Mouse (Mus musculus): ENCODE results near the gene Macrod1. TPM values are rescaled to one million over a fixed set of nuclear protein-coding genes. Genes with fewer than 3 reads are reported as not detected.

Gene Macrod1
- polyA plus RNA-seq, 1 experiment, result 18.3 TPM

GRCm38 (mm10) chr19:7090369-7091064, 33.9 kb downstream of the Macrod1 start:
- TF ChIP-seq GATA1 (IDR thresholded peaks at IDR 0.05; ENCODE audit: low read length), result no peak

GRCm38 (mm10) chr19:7091448-7092050, 34.9 kb downstream of the Macrod1 start:
- no peak for TF ChIP-seq GATA1 (IDR thresholded peaks at IDR 0.05; ENCODE audit: low read length)

DNA sequence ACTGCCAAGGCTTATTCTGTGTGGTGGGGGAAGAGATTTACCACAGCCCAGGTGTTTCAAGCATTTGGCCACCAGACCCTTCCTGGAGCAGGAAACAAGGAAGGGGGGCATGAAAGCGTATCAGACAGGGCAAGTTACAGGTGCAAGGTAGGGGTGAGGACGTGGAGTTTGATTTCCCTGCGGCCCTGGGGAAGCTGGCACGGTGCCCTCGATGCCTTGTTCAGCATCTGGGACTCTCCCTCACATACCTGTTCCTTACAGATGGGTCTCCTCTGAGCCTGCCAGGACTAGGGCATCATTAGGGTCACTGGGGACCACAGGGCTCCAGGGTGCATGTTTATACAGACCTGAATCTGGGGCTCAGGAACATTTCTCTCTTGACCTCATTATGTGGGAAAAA, 36.1 kb downstream of the Macrod1 start:
- no peak for TF ChIP-seq GATA1 (IDR thresholded peaks at IDR 0.05; ENCODE audit: low read length)

DNA sequence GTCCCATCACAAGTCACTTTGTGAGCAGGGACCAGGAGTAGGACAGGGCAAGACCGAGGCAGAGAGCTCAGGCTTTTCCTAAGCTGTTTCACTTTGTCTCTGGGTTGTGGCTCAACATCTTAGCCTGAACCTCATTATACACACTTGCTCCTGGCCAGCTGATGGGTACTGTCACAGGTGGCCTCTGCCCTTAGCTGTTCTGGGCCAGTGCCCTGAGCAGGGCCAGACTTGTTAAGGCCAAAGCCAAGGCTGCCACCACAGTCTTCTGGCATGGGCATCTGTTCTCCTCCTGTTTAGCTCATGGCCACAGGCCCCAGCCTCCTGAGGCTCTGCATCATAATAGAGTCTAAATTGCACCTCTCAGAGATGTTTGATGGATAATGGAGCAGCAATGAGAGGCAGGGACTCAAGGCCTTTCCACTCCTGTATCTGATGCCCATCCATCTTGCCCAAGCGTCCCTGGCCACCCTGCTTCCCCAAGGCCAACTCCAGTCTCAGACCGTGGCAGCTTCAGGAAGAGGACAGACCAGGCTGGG, 43.1 kb downstream of the Macrod1 start:
- no peak for TF ChIP-seq GATA1 (IDR thresholded peaks at IDR 0.05; ENCODE audit: low read length)

DNA sequence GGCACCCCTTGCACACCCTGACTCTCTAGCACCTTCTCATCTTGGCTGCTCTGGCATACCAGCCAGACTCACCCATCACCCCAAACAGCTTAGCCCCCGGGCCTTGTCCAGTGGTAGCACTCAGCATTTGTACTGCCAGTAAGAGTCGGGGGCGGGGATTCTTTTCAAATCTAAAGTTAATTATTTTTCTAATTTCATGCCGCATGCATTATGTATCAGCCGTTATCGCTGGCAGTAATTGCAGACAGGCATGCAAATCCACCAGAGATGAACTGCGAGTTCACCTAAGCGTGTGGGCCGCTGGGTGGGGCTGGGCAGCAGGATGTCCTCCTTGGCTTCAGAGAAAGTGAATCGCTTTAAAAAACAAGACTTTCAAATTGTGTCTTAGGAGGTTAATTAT, 45.4 kb downstream of the Macrod1 start:
- no peak for TF ChIP-seq GATA1 (IDR thresholded peaks at IDR 0.05; ENCODE audit: low read length)

- no peak for TF ChIP-seq GATA1 (IDR thresholded peaks at IDR 0.05; ENCODE audit: low read length)
These were observed 46.9 kb downstream of the Macrod1 start for GRCm38 (mm10) chr19:7103349-7103992.

DNA sequence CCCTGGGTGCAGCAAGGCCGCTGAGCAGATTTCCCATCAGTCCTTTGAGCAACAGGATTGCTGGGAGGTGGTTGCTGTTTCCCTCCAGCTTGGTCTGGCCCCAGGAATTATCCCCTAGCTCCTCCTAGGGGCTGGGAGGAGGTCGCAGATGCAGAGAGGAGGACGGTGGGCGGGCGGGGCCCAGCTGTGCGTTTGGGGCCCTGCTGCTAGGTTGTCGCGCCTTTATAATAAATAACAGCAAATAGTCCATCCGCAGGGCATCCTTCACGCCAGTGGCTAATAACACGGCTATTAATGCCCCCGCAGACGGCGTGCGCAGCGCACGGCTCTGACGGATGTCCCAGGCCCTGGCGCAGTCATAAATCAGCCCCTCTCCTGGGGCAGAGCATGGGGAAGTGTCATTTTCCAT, 47.4 kb downstream of the Macrod1 start:
- TF ChIP-seq GATA1 (IDR thresholded peaks at IDR 0.05; ENCODE audit: low read length), result no peak

DNA sequence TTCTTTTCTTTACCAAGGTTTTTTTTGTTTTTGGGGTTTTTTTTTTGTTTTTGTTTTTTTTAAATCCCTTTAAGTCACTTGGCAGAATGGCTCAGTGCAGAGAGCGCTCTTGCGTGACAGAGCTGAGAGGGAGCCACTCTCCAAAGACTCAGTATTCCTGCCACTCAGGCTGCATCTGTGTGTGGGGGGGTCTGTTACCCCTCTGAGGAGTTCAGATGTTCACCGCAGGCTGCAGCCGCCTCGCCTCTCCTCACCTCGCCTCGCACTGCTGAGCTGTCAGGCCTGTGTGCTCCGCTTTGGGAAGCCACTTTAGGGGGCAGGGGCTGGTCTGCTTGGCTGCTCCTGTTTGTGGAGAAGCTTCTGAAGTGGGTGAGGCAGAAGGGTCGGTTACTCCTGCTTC, 48.9 kb downstream of the Macrod1 start, which contains the start of gene Flrt1:
Gene Flrt1, minus strand, starts transcription at position 186 of the 400 bp plus-strand sequence.
- TF ChIP-seq GATA1 (IDR thresholded peaks at IDR 0.05; ENCODE audit: low read length), result no peak

DNA sequence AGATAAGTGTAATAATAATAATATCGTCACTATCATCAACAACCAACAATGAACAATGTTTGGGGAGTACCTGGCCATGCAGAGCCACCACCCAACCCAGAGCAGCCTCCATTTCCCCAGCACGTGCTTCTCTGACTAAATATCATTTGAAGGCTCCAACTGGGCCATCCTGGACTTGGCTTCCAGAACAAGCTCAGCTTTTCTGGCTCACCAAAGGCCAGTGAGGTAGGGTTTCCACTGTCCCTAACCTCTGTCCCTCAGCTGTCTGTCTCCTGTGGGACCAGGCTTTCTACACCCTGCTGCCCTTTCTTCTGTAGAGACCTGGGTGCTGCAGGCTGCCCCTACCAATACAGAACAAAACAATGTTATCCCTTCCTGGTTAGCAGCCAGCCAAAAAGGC, 50.0 kb downstream of the Macrod1 start:
- no peak for TF ChIP-seq GATA1 (IDR thresholded peaks at IDR 0.05; ENCODE audit: low read length)

DNA sequence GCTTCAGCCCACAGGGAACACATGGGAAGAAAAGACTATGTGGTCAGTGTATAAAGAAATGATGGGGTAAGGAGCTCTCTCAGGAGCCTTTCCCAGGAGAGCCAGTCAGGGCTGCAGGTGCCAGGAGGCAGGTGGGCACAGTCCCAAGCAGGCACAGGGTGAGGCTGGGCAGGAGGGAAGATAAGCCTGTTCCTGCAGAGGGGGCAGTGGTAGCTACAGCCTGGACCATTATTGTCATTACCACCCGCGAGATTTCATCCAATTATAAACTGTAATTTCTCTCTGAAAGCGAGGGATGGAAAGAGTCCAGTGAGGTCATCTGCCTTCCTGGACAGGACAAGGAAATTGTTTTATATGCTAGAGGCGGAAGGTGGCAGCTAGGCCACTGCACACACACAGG, 50.6 kb downstream of the Macrod1 start:
- TF ChIP-seq GATA1 (IDR thresholded peaks at IDR 0.05; ENCODE audit: low read length), result no peak

DNA sequence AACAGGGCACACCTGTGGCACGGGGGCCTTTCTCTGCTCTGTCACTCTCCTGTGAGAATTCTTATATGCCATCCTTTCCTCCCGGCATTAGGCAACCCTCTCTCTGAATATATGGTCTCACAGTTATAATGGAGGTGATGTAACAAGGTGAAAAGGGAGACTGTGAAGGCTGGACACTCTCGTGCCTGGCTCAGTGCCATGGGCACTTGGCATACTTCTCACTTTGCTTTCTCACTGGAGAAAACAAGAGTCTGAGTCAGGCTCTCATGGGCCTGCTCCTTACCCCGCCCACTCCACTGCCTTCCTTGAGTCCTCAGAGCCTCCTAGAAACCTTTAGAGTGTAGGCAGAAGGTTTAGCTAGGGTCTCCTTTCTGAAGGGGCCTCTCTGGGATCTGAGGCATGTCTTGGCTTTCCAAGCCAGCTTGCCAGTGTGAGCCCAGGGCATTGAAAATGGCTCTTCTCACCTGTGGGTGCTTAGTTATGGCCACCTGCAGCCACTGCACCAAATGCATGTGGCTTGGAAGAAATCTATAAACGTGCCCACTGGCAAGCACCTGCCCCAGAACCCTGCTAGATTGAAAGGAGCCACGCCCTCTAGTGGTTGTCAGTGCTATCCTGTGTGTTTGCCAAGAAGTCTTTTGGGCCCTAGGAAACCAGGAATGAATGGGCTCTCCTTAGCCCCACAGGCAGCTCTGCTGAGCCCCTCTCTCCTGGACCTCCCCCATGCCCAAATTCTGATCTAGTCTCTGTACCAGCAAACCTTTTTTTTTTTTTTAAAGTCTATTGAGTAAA, 51.7 kb downstream of the Macrod1 start:
- TF ChIP-seq GATA1 (IDR thresholded peaks at IDR 0.05; ENCODE audit: low read length), result no peak

- no peak for TF ChIP-seq GATA1 (IDR thresholded peaks at IDR 0.05; ENCODE audit: low read length)
These were observed 53.5 kb downstream of the Macrod1 start for GRCm38 (mm10) chr19:7110097-7110496.

GRCm38 (mm10) chr19:7110875-7111274, 54.3 kb downstream of the Macrod1 start:
- TF ChIP-seq GATA1 (IDR thresholded peaks at IDR 0.05; ENCODE audit: low read length), result no peak

- no peak for TF ChIP-seq GATA1 (IDR thresholded peaks at IDR 0.05; ENCODE audit: low read length)
These were observed 54.7 kb downstream of the Macrod1 start for GRCm38 (mm10) chr19:7111309-7111708.

GRCm38 (mm10) chr19:7111710-7112109, 55.1 kb downstream of the Macrod1 start:
- TF ChIP-seq GATA1 (IDR thresholded peaks at IDR 0.05; ENCODE audit: low read length), result no peak

- no peak for TF ChIP-seq GATA1 (IDR thresholded peaks at IDR 0.05; ENCODE audit: low read length)
These were observed 56.0 kb downstream of the Macrod1 start for GRCm38 (mm10) chr19:7112628-7113027.
